Mouse (Mus musculus): ENCODE data around the gene Tppp2.

Gene Tppp2

DNA sequence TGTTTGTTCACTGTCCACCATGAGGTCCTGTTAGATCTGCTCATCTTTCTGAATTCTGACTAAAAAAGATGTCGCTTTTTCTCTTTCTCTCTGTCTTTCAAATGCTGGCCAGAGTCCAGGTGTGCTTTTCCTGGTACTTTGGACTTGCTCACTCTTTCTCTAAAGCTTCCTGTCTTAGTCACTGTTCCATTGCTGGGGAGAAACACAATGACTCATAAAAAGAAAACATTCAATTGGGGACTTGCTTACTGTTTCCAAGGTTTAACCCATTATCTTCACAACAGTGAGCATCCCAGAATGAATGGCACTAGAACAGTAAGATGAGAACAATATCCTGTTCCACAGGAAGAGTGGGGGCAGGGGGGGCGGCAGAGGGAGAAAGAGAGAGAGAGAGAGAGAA is 42.1 kb downstream of the Tppp2 start:
- no peak for DNase-seq

DNA sequence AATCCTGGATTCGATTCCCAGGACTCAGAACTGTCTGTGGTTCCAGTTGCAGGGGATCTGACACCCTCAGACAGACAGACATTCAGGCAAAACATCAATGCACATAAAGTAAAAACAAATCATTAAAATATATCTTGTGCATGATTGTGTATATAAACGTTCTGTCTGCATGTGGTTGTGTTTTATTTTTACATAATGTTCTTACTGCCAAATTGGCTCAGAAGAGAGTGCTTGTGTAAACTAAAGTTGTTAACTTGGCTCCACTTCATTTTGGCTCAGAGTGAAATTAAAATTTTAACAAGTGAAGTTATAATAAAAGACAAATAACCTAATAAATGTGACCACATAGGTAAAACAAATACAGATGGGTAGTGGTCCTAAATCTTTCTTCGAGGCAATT is 49.2 kb downstream of the Tppp2 start:
- no peak for DNase-seq

All from kidney, postnatal 4 days (tissue).